Mouse (Mus musculus) ES-CJ7 (cell line): ENCODE results near the gene Smr2.
"Not testable (repeated sequence)": the region's sequence is repeated elsewhere in the genome, so short reads cannot be mapped to it uniquely, and the experiment has no call there.

Experiments
- DNase-seq: peaks from one replicate; pipeline ENCODE4 v3.0.0; 2011; ENCODE audit warnings: low read depth, low spot score

Gene Smr2

DNA sequence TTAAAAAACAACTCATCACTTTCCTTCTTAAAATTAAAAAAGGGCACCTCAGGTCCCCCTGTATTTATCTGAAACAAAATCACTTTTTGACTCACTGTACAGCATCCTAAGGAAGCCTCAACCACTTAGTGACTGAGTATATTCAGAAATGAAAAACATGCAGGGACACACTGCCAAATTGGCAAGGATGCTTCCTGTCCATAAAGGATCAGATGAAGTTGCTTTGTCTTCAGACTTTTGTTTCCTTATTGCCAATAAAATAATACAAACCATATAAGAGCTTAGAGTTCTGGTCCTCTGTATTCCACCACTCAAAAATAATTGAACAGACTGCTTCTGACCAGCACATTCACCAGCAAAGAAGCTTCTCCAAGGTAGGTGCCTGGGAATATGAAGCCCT, at the start of gene Smr2:
Smr2 (plus strand) TSS at position 301 of the 400 bp plus-strand sequence.
- DNase-seq: not testable (repeated sequence)

DNA sequence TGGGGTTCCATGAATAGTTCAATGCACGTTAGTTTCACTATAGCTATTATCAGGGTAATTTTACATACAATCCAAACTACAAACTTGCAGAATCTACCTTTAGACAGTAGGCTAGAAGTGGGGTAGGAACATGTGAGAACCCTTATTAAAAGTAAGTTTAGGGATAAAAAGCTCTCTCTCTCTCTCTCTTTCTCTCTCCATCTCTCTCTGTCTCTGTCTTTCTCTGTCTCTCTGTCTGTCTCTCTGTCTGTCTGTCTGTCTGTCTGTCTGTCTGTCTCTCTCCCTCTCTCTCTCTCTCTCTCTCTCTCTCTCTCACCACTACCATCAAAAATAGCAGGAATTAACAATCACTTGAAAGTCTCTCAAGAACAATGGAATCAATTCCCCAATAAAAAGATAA, 25.1 kb downstream of the Smr2 start, which contains the start of gene Gm11116:
Gm11116 (minus strand) TSS at position 101 of the 400 bp plus-strand sequence.
- DNase-seq: no peak

DNA sequence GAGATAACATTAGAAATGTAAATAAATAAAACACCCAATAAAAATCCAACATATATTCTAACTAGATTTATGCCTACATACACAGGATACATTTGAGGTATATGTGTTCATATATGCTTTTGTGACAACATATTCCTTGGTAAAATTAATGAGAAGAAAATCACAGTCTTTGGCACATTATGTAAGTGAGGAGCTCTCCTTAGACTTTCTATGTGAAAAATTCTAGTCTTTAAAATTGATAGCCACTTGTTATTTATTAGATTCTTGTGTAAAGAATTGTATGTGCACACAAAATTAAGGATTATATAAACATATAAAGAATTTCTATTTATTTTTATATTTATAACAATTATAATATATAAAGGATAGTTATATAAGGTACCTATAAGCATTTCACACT, 67.6 kb downstream of the Smr2 start, which contains the start of gene Gm11115:
Gm11115 (minus strand) TSS at position 101 of the 400 bp plus-strand sequence.
- DNase-seq: no peak
